In the genomic region with DNA sequence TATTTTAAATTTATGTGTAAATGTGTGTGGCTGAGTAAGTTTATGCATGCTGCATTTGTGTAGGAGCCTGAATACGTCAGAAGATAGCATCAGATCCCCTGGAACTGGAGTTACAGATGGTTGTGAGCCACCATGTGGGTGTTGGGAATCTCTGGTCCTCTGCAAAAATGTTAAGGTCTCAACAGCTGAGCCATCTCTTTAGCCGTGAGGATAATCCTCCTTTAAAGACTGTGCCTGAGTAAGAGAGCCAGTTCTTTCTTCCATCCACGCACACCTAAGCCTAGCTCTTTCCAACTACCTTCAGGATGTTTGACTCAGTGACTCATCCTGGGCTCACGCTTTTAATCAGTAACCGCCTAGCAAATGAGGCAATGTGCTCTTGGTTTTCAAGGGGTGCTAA, we compare ENCODE assay signal across 23 mouse cellular contexts. TPM values are rescaled to one million over a fixed set of nuclear protein-coding genes. Genes with fewer than 3 reads are reported as not detected.
DNase-seq lines count a peak whose midpoint lies in the region; ATAC-seq lines count a peak whose summit lies in the region.
"Had no signal": no experiment of that assay in that cellular context is flagged by ENCODE, and none has a peak within 500 bp of the region (broad histone marks: within the 10 kb centered on the region; RNA-seq: fewer than 3 reads in every experiment).

No protein-coding gene starts in this region.

- WGBS in midbrain, embryonic 16.5 days, result 86% methylated on average over 5 of the region's 5 CpGs

- DNase-seq in left cerebral cortex, adult 18-20 months (ENCODE audit: low spot score in 2 of 2), result peak; percentile 29 to 51
- no peak for DNase-seq in left cerebral cortex, postnatal 4 days
- peak; percentile 46 to 63 for DNase-seq in right cerebral cortex, adult 2 months (ENCODE audit: low spot score in 2 of 2)
- DNase-seq in right cerebral cortex, postnatal 10 days (ENCODE audit: low spot score in 2 of 2), result no peak
- peak; percentile 40 to 63 for DNase-seq in frontal cortex, postnatal 36 days (ENCODE audit: low spot score in 2 of 2)
- peak; percentile 57 for DNase-seq in telencephalon, adult 2 months (ENCODE audit: low read depth, low spot score)
- DNase-seq: adrenal gland, postnatal 14 days; cerebellum, adult 9-11 months; gastrocnemius, adult 2 months; heart, postnatal 36 days; kidney, adult 11 months; kidney, postnatal 4 days; liver had no signal

- no peak overlapping the region for H3K27ac ChIP-seq in midbrain, embryonic 16.5 days (ENCODE audit: low read length)
- H3K27ac ChIP-seq: embryonic facial prominence, embryonic 15.5 days; gastrocnemius, adult 2 months; heart, embryonic 15.5 days; hindbrain, embryonic 13.5 days; kidney, embryonic 15.5 days; limb, embryonic 10.5 days; liver, embryonic 15.5 days; lung, embryonic 15.5 days; midbrain, embryonic 12.5 days had no signal

- H3K4me2 ChIP-seq in midbrain, embryonic 16.5 days (ENCODE audit: low read length), result no peak overlapping the region
- H3K4me2 ChIP-seq: embryonic facial prominence, embryonic 15.5 days; heart, embryonic 15.5 days; hindbrain, embryonic 13.5 days; kidney, embryonic 15.5 days; liver, embryonic 15.5 days; lung, embryonic 15.5 days; midbrain, embryonic 12.5 days had no signal

- no peak overlapping the region for H3K4me3 ChIP-seq in midbrain, embryonic 16.5 days (ENCODE audit: low read depth, low read length)
- H3K4me3 ChIP-seq: embryonic facial prominence, embryonic 15.5 days; gastrocnemius, adult 2 months; heart, embryonic 15.5 days; hindbrain, embryonic 13.5 days; kidney, embryonic 15.5 days; limb, embryonic 10.5 days; liver, embryonic 15.5 days; lung, embryonic 15.5 days; midbrain, embryonic 12.5 days had no signal

- H3K27me3 ChIP-seq in midbrain, embryonic 16.5 days (ENCODE audit: control insufficient read depth, insufficient read depth, low read depth, low read length), result no peaks in the 10 kb centered on the region
- H3K27me3 ChIP-seq: embryonic facial prominence, embryonic 15.5 days; heart, embryonic 15.5 days; hindbrain, embryonic 13.5 days; kidney, embryonic 15.5 days; liver, embryonic 15.5 days; lung, embryonic 15.5 days; midbrain, embryonic 12.5 days had no signal

- intact Hi-C loops in left cerebral cortex, postnatal 4 days (cut with DNase I), result no loop called here

- no peaks in the 10 kb centered on the region for H3K9me3 ChIP-seq in midbrain, embryonic 16.5 days (replicated peaks; ENCODE audit: control insufficient read depth, low read length, poor library complexity, severe bottlenecking)
- H3K9me3 ChIP-seq: embryonic facial prominence, embryonic 15.5 days; heart, embryonic 15.5 days; hindbrain, embryonic 13.5 days; kidney, embryonic 15.5 days; limb, embryonic 10.5 days; liver, embryonic 15.5 days; lung, embryonic 15.5 days; midbrain, embryonic 12.5 days had no signal

- H3K9ac ChIP-seq in midbrain, embryonic 16.5 days (ENCODE audit: low read depth, low read length), result no peak overlapping the region
- H3K9ac ChIP-seq: embryonic facial prominence, embryonic 15.5 days; heart, embryonic 15.5 days; hindbrain, embryonic 13.5 days; kidney, embryonic 15.5 days; liver, embryonic 15.5 days; lung, embryonic 15.5 days; midbrain, embryonic 12.5 days had no signal

- ATAC-seq in midbrain, embryonic 16.5 days, result no peak
- ATAC-seq: forebrain, embryonic 16.5 days had no signal

- H3K4me1 ChIP-seq in midbrain, embryonic 16.5 days (ENCODE audit: control insufficient read depth, insufficient read depth, low read length), result no peaks in the 10 kb centered on the region
- H3K4me1 ChIP-seq: embryonic facial prominence, embryonic 15.5 days; heart, embryonic 15.5 days; hindbrain, embryonic 13.5 days; kidney, embryonic 15.5 days; liver, embryonic 15.5 days; lung, embryonic 15.5 days; midbrain, embryonic 12.5 days had no signal

- no peaks in the 10 kb centered on the region for H3K36me3 ChIP-seq in midbrain, embryonic 16.5 days (ENCODE audit: control insufficient read depth, insufficient read depth, low read length)
- H3K36me3 ChIP-seq: hindbrain, embryonic 13.5 days; midbrain, embryonic 12.5 days had no signal

RNA-seq across cellular contexts. Expression of a gene that starts 35.6 kb away (rescaled TPM):
- 1 to 10 TPM; 2.5 TPM for total RNA-seq in left cerebral cortex, adult 18-20 months (2021)
- 1 to 10 TPM; 4.6 to 5.6 TPM for total RNA-seq in left cerebral cortex, postnatal 4 days (2021)
- polyA plus RNA-seq in midbrain, embryonic 16.5 days (2015; fragmentation: Nextera tagmentation; extraction: Ambion mirVana), result 5.1 and 5.3 TPM in 2 replicates

Comparison
In these comparisons a context has a peak if more than half of its experiments do, and no peak if none do; other contexts are left out.
1. DNase-seq: peak in left cerebral cortex, adult 18-20 months (2 of 2), right cerebral cortex, adult 2 months (2 of 2), frontal cortex, postnatal 36 days (2 of 2) and telencephalon, adult 2 months (single experiment); none in left cerebral cortex, postnatal 4 days (single experiment) and right cerebral cortex, postnatal 10 days (0 of 2).